Mouse (Mus musculus): ENCODE measurements around the gene Tmprss9. TPM values are rescaled to one million over a fixed set of nuclear protein-coding genes. Genes with fewer than 3 reads are reported as not detected.

Tmprss9 gene
- total and polyA plus RNA-seq, 2 experiments = 0.05 to 0.09 TPM

- Histone ChIP-seq H3K27ac (replicated peaks; ENCODE audit: insufficient read depth, low read depth, low read length) (peak overlapping the region; percentile 62; the same call in 1 of the 2 replicates), H3K36me3 (ENCODE audit: control insufficient read depth, insufficient read depth, low read length) (no peaks in the 10 kb centered on the region), H3K9ac (ENCODE audit: low read depth, low read length) (no peak overlapping the region), H3K4me3 (ENCODE audit: insufficient read depth, low read depth, low read length) (no peak overlapping the region), H3K27me3 (ENCODE audit: control insufficient read depth, insufficient read depth, low read length) (no peaks in the 10 kb centered on the region), H3K4me1 (ENCODE audit: control insufficient read depth, insufficient read depth, low read length) (peaks cover 21% of the 10 kb centered on the region), H3K79me2 (ENCODE audit: control insufficient read depth, insufficient read depth, low read length) (peaks cover 4% of the 10 kb centered on the region; the same call in 1 of the 2 replicates)
- TF ChIP-seq CTCF (IDR thresholded peaks at IDR 0.05; ENCODE audit: low read depth, low read length) (no peak), POLR2A (IDR thresholded peaks at IDR 0.05; ENCODE audit: extremely low read depth, insufficient read depth, low read length) (no peak)
- DNase-seq (ENCODE audit: extremely low read depth, low read depth, low spot score) = no peak
- 49% methylated on average over 2 of the region's 2 CpGs for WGBS
Observed at GRCm38 (mm10) chr10:80915260-80915659, 43.6 kb downstream of the Tmprss9 start.

DNA sequence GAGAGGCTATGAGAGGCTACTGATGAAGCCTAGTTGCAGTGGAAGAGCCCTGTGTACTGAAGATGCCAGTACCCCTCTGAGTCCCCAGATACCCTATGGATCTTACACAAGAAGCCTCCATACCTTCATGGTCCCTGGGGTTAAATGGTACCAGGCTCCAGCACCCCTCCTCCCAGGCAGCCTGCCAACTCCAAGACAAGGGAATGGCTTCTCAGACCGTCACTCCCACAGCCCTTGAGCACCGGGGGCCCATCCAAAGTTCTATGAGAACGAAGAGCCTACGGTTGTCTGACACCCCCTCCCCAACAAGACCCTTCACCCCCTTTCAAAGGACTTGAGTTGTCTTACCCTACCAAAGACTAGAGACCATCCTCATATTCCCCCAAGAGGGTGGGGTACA is 44.1 kb downstream of the Tmprss9 start:
- TF ChIP-seq CTCF (IDR thresholded peaks at IDR 0.05; ENCODE audit: low read depth, low read length) (no peak), POLR2A (IDR thresholded peaks at IDR 0.05; ENCODE audit: extremely low read depth, insufficient read depth, low read length) (no peak)
- Histone ChIP-seq H3K36me3 (ENCODE audit: control insufficient read depth, insufficient read depth, low read length) (no peaks in the 10 kb centered on the region), H3K9ac (ENCODE audit: low read depth, low read length) (no peak overlapping the region), H3K4me1 (ENCODE audit: control insufficient read depth, insufficient read depth, low read length) (peaks cover 21% of the 10 kb centered on the region), H3K4me3 (ENCODE audit: insufficient read depth, low read depth, low read length) (no peak overlapping the region), H3K27ac (replicated peaks; ENCODE audit: insufficient read depth, low read depth, low read length) (no peak overlapping the region), H3K27me3 (ENCODE audit: control insufficient read depth, insufficient read depth, low read length) (no peaks in the 10 kb centered on the region), H3K79me2 (ENCODE audit: control insufficient read depth, insufficient read depth, low read length) (peaks cover 4% of the 10 kb centered on the region; the same call in 1 of the 2 replicates)
- 95% methylated on average over 4 of the region's 4 CpGs for WGBS
- DNase-seq (ENCODE audit: extremely low read depth, low read depth, low spot score) = no peak

GRCm38 (mm10) chr10:80917336-80917778 is 45.7 kb downstream of the Tmprss9 start:
- DNase-seq (ENCODE audit: extremely low read depth, low read depth, low spot score) = peak; percentile 54
- peak overlapping the region; percentile 94 for H3K4me3 ChIP-seq (ENCODE audit: insufficient read depth, low read depth, low read length)
- no peaks in the 10 kb centered on the region for H3K27me3 ChIP-seq (ENCODE audit: control insufficient read depth, insufficient read depth, low read length)
- H3K9ac ChIP-seq (ENCODE audit: low read depth, low read length) = peak overlapping the region; percentile 81
- H3K36me3 ChIP-seq (ENCODE audit: control insufficient read depth, insufficient read depth, low read length) = no peaks in the 10 kb centered on the region
- peak overlapping the region; percentile 17; the same call in 1 of the 2 replicates for H3K27ac ChIP-seq (replicated peaks; ENCODE audit: insufficient read depth, low read depth, low read length)
- TF ChIP-seq CTCF (IDR thresholded peaks at IDR 0.05; ENCODE audit: low read depth, low read length) (no peak), POLR2A (IDR thresholded peaks at IDR 0.05; ENCODE audit: extremely low read depth, insufficient read depth, low read length) (no peak)
- H3K79me2 ChIP-seq (ENCODE audit: control insufficient read depth, insufficient read depth, low read length) = peaks cover 4% of the 10 kb centered on the region; the same call in 1 of the 2 replicates
- peaks cover 21% of the 10 kb centered on the region for H3K4me1 ChIP-seq (ENCODE audit: control insufficient read depth, insufficient read depth, low read length)
- 2% methylated on average over 15 of the region's 15 CpGs for WGBS

- TF ChIP-seq CTCF (IDR thresholded peaks at IDR 0.05; ENCODE audit: low read depth, low read length) (no peak), POLR2A (IDR thresholded peaks at IDR 0.05; ENCODE audit: extremely low read depth, insufficient read depth, low read length) (no peak)
- peak; percentile 73 for DNase-seq (ENCODE audit: extremely low read depth, low read depth, low spot score)
- Histone ChIP-seq H3K36me3 (ENCODE audit: control insufficient read depth, insufficient read depth, low read length) (no peaks in the 10 kb centered on the region), H3K79me2 (ENCODE audit: control insufficient read depth, insufficient read depth, low read length) (0 out of 2 replicates have a peak, but pooled peaks cover under 1% of the 10 kb centered on the region), H3K9ac (ENCODE audit: low read depth, low read length) (peak within 1 kb of the TSS; percentile 81), H3K27me3 (ENCODE audit: control insufficient read depth, insufficient read depth, low read length) (no peaks in the 10 kb centered on the region), H3K4me3 (ENCODE audit: insufficient read depth, low read depth, low read length) (peak within 1 kb of the TSS; percentile 94), H3K27ac (replicated peaks; ENCODE audit: insufficient read depth, low read depth, low read length) (peak within 1 kb of the TSS; percentile 17; the same call in 1 of the 2 replicates), H3K4me1 (ENCODE audit: control insufficient read depth, insufficient read depth, low read length) (peaks cover 21% of the 10 kb centered on the region)
- under 1% methylated on average over 61 of the region's 61 CpGs for WGBS
Observed at GRCm38 (mm10) chr10:80917779-80918434, 46.3 kb downstream of the Tmprss9 start, which contains the start of gene Lmnb2. Gene Lmnb2, minus strand, starts transcription at chr10:80918245.

DNA sequence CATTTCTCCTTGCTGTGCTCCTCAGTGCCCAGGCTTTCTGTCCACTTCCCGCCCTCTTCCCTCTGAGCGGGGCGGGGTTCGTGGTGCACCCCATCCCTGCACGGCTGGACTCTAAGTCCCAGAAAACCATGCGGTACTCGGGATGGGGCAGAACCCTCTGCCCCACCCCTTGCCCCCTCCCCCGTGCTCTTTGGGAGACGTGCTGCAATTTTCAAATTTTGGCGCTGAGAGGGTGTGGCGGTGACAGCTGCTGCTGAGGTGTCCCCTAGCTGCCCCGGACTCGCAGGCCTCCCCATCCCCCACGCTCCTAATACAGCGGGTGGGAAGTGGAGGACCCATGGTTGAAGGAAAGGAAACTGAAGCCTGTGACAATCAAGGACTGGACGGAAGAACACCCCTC is 50.3 kb downstream of the Tmprss9 start:
- WGBS = 30% methylated on average over 16 of the region's 16 CpGs
- Histone ChIP-seq H3K4me3 (ENCODE audit: insufficient read depth, low read depth, low read length) (peak overlapping the region; percentile 29), H3K9ac (ENCODE audit: low read depth, low read length) (no peak overlapping the region), H3K27ac (replicated peaks; ENCODE audit: insufficient read depth, low read depth, low read length) (no peak overlapping the region), H3K79me2 (ENCODE audit: control insufficient read depth, insufficient read depth, low read length) (no peaks in the 10 kb centered on the region), H3K36me3 (ENCODE audit: control insufficient read depth, insufficient read depth, low read length) (no peaks in the 10 kb centered on the region), H3K27me3 (ENCODE audit: control insufficient read depth, insufficient read depth, low read length) (no peaks in the 10 kb centered on the region), H3K4me1 (ENCODE audit: control insufficient read depth, insufficient read depth, low read length) (peaks cover 6% of the 10 kb centered on the region; the same call in 1 of the 2 replicates)
- no peak for TF ChIP-seq POLR2A (IDR thresholded peaks at IDR 0.05; ENCODE audit: extremely low read depth, insufficient read depth, low read length)
- no peak for TF ChIP-seq CTCF (IDR thresholded peaks at IDR 0.05; ENCODE audit: low read depth, low read length)
- no peak for DNase-seq (ENCODE audit: extremely low read depth, low read depth, low spot score)

GRCm38 (mm10) chr10:80925472-80925871 is 53.8 kb downstream of the Tmprss9 start:
- WGBS = 56% methylated on average over 3 of the region's 3 CpGs
- no peak overlapping the region for H3K27ac ChIP-seq (replicated peaks; ENCODE audit: insufficient read depth, low read depth, low read length)
- no peak overlapping the region for H3K9ac ChIP-seq (ENCODE audit: low read depth, low read length)
- no peak overlapping the region for H3K4me3 ChIP-seq (ENCODE audit: insufficient read depth, low read depth, low read length)
- DNase-seq (ENCODE audit: extremely low read depth, low read depth, low spot score) = no peak
- peaks cover 8% of the 10 kb centered on the region; the same call in 1 of the 2 replicates for H3K4me1 ChIP-seq (ENCODE audit: control insufficient read depth, insufficient read depth, low read length)
- TF ChIP-seq POLR2A (IDR thresholded peaks at IDR 0.05; ENCODE audit: extremely low read depth, insufficient read depth, low read length) (no peak), CTCF (IDR thresholded peaks at IDR 0.05; ENCODE audit: low read depth, low read length) (no peak)
- H3K27me3 ChIP-seq (ENCODE audit: control insufficient read depth, insufficient read depth, low read length) = no peaks in the 10 kb centered on the region
- H3K36me3 ChIP-seq (ENCODE audit: control insufficient read depth, insufficient read depth, low read length) = no peaks in the 10 kb centered on the region
- no peaks in the 10 kb centered on the region for H3K79me2 ChIP-seq (ENCODE audit: control insufficient read depth, insufficient read depth, low read length)

Measured in liver, adult 2 months (tissue).